Mouse (Mus musculus): ENCODE results near the gene Cxcl5.

Cxcl5 gene

DNA sequence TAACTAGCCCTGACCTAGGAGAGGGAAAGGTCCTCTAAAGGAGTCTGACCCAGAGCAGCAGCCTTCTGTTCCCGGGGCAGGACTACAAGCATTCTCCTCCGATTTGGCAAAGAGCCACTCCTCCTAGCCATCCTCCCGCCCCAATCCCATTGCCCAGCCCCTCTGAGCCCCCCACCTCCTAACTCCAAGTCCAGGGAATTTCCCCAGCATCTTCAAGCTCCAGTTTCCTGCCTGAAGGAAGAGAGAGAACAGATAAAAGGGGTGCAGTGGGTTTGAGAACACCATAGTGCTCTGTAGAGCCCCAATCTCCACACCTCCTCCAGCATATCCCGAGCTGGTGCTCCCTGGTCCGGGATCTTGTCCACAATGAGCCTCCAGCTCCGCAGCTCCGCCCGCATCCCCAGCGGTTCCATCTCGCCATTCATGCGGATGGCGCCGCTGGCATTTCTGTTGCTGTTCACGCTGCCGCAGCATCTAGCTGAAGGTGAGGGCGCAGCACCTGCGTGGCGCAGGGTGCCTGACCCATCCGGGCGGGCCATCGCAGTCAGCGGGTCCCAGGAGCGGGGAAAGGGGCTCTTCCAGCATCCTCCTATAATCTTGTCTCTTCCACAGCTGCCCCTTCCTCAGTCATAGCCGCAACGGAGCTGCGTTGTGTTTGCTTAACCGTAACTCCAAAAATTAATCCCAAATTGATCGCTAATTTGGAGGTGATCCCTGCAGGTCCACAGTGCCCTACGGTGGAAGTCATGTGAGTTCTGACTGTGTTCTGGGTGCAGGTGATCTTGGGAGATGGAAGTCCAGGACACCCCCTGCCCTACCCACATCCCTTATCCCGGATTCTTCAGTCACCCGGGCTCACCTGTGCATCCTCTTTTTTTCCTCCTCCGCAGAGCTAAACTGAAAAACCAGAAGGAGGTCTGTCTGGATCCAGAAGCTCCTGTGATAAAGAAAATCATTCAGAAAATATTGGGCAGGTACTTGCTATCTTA lies at the start of gene Cxcl5:
Gene Cxcl5, plus strand, starts transcription at position 284 of the 989 bp plus-strand sequence.
- no peak for DNase-seq (ENCODE audit: low spot score)

DNA sequence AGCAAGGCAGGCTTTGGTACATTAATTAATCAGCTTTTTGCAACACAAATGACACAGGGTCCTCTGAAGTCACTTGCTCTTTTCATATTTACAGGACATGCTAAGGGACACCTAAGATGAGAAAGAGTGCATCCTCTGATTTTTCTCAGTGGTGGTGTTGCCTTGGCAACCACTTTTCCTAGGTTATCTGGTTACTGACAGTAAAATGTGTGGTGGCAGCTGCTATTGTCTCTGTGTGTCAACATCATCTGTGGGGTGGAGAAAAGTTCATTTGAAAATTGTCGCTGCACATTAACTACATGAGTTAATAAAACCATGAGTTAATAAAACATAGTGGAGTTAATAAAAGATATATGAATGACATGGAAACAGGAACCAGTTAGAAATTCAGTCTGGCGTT lies 47.8 kb upstream of the Cxcl5 start:
- no peak for DNase-seq (ENCODE audit: low spot score)

DNA sequence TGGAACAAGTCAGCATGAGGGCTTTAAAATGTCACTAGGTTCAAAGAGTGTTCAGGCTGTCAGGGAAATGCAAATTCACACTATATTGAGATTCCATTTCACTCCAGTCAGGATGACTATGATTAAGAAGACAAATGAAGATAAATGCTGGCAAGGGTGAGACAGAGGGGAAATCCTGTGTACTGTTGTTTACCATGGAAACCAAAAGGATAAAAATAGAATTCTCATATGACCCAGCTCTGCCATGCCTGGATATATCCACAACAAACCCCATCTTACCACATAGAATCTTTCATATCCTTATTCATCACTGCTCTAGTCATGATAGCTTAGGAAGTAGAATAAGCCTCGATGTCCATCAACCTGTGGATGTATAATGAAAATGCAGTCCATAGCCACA lies 41.2 kb upstream of the Cxcl5 start:
- DNase-seq (ENCODE audit: low spot score): no peak

DNA sequence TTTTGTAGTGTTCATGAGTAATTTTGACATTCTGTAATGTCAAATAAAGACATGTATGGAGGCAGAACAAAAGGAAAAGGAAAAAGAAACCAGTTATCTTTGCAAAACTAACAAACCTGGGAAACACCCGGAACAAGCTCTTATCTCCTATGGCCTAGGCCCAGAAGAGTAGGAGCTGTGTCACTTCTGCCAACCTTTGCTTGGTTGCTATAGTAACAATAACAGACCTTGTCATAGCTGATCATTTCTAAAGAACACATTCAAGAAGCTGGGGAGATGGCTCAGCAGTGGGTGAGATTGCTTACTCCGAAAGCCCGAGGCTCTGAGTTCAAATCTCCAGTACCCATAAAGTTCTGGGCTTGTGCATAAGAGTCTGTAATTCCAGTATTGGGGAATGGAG lies 36.5 kb upstream of the Cxcl5 start:
- no peak for DNase-seq (ENCODE audit: low spot score)

DNA sequence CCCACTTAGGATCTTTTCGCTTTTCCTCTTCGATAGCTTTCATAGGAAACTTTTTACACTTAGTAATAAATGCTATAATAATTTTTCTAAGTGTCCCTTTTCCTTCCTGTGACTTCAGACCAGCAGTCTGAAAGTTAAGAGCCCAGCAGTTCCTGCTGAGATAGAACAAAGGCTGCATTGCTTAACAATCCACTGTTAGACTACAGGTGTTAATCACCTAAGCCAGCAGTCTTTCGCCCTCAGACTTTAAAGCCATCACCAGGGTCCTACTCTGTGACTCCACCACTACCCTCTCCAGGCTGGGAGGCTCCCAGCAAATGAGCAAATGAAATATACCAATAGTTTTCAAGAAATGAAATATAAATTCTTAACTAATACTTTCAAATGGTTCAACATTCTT lies 30.9 kb upstream of the Cxcl5 start:
- DNase-seq (ENCODE audit: low spot score): no peak

DNA sequence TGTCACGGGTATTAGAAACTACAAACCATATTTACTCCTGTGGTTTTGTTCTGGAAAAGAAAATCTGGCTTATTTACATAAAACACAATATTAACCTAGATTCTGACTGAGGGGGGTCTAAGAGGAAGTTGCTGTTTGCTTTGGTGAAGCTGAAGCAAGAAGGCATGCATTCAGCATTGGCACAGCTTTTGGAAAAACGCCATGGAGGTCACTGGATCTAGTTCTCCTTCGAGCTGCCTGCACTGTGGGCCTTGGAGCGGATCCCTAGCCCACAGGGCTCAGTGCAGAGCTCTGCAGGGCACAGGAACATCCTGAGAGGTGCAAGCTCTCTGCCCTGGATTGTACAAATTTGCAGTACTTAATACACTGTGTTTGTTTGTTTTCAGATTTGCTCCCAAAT lies 27.7 kb upstream of the Cxcl5 start:
- DNase-seq (ENCODE audit: low spot score): no peak

DNA sequence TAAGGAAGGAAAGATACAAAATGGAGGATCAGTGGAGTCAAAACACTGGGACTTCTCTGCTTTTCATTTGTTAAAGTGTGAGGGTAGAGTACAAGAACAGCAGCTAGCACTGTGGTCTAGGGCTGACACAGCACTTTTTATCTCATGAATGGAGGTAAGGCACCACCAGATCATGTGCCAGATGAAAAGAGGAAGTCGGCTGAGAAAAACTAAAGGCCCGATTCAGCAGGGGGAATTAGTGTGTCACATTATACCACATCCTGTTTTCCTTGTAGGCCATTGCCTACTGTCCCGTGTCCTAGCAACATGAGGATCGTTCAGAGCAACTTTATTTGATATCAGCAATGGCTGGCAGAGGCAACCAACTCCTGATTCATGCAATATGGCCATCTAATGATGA lies 17.1 kb upstream of the Cxcl5 start:
- no peak for DNase-seq (ENCODE audit: low spot score)

DNA sequence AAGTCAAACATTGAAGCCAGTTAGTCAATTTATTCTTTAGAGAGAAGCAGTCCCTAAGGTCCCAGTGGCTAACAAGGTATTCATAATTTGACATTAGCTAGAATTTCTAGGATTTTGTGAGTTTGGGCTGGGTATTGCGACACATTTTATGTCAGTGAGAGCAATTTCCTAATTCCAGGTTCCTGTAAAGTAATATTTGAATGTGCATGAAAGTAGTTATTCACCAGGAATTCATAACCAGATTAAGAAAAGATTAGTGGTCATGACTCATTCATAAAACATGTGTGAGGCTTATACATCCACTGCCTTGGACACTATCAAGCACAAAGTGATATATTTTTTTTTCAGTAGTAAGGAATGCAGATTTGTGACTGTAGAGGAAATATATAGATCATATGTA lies 5.2 kb upstream of the Cxcl5 start:
- DNase-seq (ENCODE audit: low spot score): no peak

DNA sequence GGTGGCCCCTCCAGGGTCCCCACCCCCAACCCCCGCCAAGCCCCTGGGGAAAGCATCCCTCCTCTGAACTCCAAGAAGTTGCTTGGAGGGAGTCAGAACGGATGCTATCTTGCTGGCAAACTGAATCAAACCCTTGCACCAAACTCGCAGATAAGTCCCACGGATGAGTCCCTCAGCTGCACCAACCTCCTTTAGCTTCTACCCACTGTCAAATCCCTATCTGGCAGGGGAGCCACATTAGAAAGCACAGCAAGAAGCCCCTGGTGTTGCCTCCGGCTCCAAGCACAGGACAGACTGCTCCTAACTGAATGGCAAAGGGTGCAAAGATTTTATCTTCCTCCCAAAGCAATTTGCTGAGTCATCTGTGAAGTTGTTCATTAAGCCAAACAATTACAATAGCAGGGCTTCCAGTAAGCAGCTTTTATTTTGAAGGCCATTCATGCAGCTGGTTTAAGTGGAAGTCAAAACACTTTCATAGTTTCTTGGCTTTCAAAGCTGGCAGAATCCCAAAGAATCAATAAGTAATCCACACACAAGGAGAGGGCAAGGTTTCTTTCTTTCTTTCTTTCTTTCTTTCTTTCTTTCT lies 1.0 kb upstream of the Cxcl5 start:
- no peak for DNase-seq (ENCODE audit: low spot score)

DNA sequence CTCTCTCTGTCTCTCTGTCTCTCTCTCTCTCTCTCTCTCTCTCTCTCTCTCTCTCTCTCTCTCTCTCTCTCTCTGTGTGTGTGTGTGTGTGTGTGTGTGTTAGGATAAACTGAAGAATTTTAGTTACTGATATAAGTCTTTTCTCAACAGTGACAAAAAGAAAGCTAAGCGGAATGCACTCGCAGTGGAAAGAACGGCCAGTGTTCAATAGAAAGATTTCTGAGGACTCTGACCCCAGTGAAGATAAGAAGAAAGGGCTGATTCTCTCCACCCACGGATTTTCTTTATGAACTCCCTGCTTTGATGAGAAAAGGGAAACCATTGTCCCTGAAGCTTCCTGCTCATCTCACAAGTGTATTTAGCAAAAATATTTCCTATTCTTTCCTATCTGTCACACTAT lies 1.1 kb downstream of the Cxcl5 start:
- no peak for DNase-seq (ENCODE audit: low spot score)

DNA sequence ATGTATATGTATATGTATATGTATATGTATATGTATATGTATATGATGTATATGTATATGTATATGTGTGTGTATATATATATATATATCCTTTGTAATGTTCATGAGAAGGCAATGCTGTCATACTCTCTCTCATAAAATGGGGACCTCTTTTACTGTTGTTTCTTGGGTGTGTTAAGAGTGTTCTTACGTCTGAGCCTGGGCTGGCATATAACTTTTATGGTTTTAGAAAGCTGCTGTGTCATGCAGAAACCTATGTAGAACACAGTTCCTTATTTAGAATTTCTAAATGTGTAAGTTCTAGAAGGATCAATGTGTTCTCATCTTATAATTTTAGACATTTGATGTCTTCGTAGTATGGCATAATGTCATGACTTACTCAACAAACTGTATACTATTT lies 1.7 kb downstream of the Cxcl5 start:
- no peak for DNase-seq (ENCODE audit: low spot score)

DNA sequence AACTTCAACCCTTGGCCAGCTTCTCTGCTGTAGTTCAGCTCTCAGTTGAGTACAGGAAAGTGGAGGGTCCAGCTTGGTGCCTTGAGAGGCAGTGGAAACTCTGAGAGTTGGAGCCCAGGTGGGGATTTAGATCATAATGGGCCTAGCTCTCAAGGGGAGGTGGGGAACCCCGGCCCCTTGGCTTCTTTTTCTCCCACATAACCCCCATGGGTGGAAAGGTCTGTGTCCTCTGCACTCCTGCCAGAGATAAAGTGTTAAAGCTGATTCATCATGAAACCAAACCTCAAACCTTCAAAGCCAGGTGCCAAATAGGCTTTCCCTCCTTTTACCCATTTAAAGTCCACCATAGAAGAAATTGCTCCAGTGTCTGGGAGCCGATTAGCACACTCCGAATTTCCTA lies 2.7 kb downstream of the Cxcl5 start:
- no peak for DNase-seq (ENCODE audit: low spot score)

DNA sequence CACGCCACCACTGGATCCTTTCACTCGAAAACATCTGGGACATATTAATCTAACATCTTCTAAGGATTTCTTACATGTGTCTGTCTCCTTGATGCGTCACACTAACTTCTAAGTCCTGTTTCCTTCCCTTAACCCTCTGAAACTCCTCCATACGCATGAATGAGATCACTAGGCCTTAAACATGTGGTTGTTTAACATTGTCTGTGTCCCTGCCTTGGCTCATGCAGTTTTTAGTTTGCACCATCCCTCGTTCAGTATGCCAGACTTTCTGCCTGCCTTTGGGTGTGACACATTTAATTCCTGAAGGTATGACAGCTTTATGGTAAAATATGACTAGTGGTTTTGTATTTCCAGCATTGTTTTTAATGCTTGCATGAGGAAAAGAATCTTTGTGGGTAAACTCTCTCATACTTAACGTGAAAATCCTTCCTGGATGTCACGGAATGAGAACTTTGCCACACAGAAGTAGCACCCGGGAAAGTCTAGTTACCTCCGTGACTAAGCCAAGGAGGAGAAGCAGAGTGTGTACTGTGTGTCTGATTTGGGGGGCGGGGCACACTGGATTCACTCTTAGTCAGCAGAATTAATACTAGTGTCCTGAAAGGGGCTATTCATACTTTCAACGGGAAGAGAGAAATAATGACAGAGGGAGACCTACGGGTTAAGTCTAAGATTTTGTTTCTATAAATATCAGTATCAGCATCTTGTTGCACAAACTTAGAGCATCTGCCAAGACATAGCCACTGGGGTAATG lies 4.9 kb downstream of the Cxcl5 start:
- DNase-seq (ENCODE audit: low spot score): no peak

DNA sequence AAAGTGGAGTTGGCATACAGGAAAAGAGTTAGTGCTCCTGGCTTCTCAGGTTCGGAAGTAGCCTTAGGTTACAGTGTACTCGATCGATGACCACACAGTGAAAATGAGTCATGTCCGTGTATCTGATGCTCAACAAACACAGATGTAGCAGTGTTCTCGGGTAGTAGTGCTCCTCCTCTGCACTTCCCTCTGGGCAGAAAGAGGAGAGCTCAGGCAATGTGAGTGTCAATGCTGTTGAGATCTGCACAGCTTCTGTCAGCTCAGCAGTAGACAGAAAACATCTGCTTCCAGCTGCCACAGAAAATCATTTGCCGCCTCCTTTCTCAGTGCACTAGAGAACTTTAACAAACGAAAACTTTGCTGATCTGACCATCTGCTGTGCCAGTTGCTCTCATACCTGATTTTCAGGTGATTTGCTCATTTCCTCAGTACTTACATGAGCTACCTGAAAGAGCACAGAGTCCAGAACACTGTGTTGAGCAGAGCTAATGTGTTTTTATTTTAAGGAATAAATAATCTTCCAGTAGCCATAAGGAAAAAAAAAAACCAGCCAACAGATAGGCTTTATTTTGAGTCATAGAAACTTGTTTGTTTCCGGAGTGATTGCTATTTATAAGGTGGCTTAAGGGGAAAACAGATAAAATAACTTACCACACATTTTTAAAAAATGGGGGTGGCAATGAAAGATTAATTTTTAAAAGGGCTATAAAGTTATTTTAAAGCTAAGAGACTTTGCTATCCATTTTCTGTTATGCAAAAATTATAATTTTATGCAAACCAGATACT lies 6.9 kb downstream of the Cxcl5 start:
- DNase-seq (ENCODE audit: low spot score): no peak

DNA sequence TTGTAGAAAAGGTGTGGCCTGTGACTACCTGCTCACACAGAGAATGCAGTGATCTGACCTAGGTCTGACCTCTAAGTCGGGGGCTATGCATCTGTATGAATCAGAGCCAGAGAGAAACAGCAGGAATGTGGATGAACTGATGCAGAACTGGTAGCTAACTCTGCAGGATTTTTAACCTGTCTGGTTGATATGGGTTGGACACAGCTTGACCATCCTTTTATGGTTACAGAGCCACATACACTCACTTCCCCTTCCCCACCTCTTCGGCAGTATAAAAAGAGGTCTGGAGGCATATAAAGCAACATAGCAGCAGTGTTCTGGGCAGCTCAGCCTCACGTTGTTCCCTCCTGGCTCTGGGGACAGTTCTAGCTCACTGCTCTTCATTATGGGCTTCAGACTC lies 9.1 kb downstream of the Cxcl5 start, which contains the start of gene Ppbp:
Gene Ppbp, plus strand, starts transcription at position 301 of the 400 bp plus-strand sequence.
- no peak for DNase-seq (ENCODE audit: low spot score)

DNA sequence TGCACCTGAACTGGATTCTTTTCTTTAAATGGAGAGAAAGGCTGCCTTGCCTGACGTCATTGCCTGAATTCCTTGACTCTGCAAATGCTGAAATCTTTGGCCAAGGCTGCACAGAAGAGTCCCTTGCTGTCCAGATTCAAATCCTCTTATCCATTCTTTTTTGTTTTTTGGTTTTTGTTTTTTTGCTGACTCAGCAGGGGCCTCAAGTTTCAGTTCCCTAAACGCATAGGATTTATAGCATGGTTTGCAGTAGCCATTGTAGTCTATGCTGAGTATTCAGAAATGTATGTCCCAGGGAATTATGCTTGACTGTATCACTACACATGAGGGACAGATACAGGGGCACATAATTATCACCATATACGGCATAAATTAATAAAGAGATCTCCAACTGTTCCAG lies 12.2 kb downstream of the Cxcl5 start:
- no peak for DNase-seq (ENCODE audit: low spot score)

DNA sequence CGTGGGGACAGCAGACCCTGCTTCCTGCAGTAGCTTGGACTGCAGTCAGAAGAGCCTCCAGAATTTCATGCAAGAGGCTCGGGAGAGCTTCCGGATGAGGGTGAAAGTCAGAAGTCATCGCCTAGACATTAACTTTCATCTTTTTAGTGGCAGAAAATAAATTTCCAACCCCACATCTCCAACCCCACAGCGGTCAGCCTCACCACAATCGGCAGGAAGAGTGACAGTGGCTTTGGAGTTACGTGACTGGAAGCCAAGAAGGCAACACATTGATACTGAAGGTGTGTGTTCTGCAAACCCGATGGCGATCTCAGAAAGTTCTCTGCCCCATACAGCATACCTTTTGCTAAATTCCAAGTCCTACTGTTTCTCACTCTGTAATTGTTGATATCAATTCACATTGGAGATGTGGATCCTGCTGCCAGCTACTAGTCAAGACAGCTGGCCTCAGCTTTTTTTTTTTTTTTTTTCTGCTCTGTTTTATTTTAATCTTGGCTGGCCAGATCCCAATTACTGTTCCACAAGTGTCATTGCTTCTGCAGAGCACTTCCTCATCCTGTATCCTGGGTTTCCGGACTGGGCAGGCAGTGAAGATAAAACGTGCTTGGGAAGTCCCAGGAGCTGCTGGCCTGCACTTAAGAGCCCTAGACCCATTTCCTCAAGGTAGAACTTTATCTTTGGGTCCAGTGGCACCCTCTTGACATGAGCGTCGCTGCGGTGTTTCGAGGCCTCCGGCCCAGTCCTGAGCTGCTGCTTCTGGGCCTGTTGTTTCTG lies 12.9 kb downstream of the Cxcl5 start, which contains the start of gene Pf4:
Gene Pf4, plus strand, starts transcription at position 556 of the 774 bp plus-strand sequence.
- DNase-seq (ENCODE audit: low spot score): no peak

DNA sequence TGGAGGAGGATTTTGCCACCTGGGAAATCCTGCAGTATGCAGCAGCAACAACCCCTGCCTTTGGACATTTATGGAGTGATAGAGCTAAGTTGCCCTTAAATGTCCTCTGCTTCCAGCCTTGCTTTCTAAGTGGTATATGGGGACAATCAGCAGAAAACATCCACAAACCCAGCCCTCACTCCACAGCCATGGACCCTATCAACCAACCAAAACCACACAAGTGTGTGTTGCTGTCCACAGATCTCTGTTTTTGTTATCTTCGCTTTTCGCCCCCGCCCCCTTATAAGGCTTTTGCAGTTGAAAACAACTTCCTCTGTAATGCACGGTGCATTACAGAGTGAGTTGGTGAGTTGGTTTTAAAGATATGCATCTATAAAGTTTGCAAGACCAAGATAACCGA lies 16.4 kb downstream of the Cxcl5 start:
- no peak for DNase-seq (ENCODE audit: low spot score)

DNA sequence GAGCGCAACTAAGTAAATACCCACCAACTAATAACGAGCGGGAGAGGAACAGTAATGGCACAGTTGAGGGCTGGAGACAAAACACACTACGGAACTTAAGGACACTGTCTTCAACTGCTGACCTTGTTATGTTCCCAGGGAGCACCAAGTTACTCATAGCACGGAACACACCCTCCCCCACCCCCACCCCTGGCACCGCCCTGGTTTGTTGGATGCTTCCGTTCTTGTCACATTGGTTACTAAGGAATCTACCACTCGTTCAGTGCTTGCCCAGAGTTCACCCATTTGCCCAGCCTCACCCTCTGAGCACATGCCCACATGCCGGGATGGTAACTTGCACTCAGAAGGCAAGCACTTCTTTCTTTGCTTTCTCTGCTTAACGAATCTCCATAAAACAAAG lies 18.5 kb downstream of the Cxcl5 start:
- no peak for DNase-seq (ENCODE audit: low spot score)

DNA sequence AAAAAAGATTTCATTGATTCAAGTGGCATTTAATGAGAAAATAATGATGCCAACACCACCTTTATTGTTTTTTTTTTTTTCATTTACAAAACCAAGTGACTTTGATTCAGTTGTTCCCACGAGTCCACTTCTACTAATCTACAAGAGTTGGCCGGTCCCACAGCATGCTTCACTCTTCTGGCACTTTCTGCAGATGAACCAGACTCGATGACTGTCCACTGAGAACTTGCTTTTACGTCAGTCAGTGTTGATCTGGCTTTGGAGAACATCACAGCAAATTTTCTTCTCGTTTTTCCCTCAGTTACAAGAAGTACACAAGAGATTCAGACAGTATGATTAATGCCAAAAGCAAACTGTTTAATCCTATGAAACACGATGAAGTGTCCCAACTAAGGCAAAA lies 19.7 kb downstream of the Cxcl5 start:
- DNase-seq (ENCODE audit: low spot score): no peak

DNA sequence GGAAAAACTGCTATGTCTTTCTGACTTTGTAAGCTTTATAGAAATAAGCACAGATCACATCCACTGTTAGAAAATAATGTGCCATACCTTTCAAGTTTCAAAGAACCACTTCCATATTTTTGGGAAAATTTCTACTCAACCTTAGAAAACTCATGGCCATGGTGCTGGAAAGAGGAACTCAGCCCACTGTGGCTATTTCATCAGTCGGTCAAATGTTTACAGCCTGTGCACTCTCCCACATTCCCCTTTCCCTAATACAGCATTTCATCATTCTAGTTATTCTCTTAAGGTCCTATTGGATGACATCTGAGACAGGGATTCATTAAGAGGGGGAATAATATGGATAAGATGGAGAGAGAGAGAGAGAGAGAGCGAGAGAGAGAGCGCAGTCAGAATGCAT lies 24.5 kb downstream of the Cxcl5 start:
- DNase-seq (ENCODE audit: low spot score): no peak
